Mouse (Mus musculus): ENCODE results near the gene 1700066M21Rik.

Gene 1700066M21Rik

DNA sequence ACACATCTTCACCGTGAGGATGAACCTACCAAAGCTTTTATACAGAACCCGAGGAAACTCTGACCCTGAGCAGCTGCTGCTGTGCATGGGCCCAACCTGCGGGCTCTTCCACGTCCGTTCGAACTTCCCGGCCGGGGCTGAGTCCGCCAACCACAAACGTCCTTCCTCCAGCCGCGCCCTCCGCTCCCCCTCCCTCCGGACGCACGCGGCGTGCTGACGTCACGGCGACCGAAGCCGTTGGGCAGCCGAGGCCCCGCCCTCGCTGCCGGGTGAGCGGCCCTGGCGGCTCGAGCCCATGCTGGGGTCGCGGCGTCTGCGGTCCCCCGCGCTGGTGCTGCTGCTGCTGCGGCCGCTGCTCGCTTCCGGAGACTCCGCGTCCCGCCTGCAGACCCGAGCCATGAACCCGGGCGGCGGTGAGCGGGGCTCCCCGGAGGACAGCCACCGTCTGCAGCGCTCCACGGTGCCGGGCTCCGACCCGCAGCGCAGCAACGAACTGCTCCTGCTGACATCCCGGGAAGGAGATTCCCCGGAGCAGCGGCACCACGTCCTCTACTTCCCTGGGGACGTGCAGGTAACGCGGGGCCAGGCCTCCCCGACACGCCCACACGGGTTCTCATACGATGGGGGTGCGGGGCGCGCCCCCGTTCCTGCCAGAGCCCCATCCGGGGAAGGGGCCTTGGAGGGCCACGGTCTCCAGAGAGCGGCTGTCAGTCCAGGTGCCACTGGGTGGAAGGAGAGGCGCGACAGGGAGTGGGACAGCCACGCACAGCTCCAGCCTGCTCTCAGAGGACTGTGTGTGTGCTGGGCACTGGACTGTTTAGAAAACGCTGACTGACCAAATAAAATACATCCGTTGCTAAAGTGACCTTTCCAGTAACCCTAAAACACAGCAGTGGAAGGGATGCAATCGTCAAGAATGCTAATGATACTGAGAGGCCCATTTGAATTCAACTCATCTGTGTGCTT, at the start of gene 1700066M21Rik:
Gene 1700066M21Rik (plus strand): TSS at position 245 of the 966 bp plus-strand sequence.
- peak; percentile 92 for DNase-seq (ENCODE audit: low read depth, low spot score)

DNA sequence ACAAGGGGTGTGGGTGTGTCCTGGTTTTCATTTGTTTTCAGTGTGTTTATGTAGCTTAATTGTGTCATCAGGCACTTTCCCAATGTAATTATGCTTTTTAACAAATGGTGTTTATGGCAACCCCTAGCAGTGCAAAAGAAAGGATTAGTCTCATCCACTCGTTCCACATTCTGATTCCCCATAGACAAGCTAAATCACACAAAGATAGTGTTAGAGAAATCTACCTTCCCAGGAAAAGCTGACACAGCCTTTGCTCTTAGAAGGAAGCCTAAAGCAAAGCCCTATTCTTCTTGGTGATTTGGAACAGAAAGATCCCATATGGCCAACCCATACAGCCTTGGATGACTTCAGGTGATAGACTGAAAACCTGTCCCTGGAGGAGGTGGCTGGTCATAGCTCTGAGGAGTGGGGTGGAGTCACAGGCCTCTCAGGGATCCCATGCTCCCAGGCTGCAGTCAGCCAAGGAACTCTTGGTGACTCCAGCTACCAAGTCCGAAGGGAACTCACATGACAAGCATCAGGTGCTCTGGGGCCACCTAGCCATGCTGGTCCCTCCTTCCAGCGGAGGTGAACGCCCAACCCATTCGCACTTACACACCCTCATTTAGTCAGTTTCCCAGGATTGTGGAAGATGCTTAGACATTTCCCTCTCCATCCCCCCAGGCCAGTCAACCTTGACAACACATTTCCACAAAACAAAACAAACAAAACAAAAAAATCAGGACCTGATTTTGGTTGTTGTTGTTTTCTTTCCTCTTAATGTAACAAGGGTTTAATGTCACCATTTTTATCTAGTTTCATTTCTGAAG, 47.9 kb upstream of the 1700066M21Rik start:
- DNase-seq (ENCODE audit: low read depth, low spot score): no peak

DNA sequence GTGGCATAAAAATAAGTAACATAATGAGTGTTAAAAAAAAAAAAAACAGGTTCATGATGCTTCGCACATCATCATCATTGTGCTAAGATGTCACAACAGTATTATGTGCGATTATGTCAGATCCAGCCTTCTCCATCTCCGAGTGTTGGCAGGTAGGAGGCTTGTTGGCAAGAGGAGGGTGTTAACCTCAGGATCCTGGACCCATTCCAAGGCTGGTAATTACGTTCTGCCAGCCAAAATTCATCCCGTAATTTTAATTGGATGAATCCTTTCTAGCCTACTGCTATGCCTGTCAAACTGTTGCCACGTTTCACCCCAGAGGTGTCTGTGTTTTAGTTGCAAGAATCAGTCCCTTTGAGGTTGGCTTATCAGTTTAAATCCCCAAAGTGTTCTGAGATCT, 47.2 kb upstream of the 1700066M21Rik start:
- DNase-seq (ENCODE audit: low read depth, low spot score): no peak

DNA sequence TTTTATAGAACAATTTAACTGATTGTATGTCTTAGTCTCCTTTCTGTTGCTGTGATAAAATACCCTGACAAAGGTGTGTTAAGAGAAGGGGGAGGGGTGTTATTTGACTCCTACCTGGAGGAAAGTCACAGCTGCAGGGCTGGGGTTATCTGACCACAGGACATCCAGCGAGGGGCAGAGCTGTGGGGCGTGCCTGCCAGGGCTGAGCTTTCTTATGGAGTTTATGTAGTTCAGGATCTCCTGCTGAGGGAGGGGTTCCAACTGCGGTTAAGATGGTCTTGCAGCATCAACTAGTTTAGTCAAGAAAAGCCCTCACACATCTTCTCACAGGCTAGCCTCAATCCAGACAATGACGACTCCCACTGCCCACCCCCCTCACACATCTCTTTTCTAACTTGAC, 45.4 kb upstream of the 1700066M21Rik start:
- no peak for DNase-seq (ENCODE audit: low read depth, low spot score)

DNA sequence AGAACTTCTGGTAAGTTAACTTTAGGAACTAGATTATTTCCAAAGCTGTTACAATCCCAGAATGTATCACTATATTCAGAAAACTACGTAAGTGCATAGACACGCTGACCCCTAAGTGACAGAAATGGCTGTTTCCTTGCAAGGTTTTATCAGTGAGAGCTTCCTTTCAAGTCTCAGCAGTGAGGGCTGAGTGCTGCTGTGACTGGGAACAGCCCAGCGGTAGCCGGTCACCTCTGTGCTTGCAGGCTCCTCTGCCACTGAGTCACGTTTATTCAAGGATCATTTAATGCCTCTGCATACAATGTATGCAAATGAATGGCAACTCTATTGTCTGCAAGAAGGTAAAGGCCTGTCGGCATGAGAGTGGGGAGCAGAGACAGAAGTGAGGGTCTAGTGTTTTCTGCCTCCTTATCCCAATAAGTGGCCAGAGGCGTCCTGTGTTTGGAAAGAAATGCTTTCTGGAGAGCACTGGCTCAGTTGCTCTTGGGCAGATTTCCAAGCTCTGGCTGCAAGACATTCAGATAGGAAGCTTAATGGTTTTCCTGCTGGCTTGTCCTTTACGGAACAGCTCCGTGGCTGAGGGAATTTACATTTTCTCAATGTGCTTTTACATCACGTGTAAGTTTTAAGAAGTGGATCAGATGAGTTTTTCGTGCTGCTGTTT, 43.7 kb upstream of the 1700066M21Rik start:
- no peak for DNase-seq (ENCODE audit: low read depth, low spot score)

DNA sequence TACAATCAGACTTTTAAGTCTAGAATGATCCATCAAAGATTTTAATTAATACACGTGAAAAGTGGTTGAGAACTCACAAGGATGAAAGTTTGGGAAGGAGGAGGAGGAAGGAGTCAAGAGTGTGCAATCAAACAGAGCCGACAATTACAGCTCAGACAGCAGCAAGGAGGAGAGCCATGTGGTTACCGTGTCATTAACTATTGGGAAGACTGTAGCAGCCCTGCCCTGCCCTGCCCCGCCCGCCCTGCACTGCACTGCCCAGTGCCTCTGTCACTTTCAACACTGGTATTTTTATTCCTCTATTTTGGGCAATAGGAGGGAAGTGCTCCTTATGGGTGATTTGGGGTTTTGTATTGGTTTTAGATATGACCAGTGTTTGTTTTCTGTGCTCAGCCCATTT, 42.2 kb upstream of the 1700066M21Rik start:
- no peak for DNase-seq (ENCODE audit: low read depth, low spot score)

DNA sequence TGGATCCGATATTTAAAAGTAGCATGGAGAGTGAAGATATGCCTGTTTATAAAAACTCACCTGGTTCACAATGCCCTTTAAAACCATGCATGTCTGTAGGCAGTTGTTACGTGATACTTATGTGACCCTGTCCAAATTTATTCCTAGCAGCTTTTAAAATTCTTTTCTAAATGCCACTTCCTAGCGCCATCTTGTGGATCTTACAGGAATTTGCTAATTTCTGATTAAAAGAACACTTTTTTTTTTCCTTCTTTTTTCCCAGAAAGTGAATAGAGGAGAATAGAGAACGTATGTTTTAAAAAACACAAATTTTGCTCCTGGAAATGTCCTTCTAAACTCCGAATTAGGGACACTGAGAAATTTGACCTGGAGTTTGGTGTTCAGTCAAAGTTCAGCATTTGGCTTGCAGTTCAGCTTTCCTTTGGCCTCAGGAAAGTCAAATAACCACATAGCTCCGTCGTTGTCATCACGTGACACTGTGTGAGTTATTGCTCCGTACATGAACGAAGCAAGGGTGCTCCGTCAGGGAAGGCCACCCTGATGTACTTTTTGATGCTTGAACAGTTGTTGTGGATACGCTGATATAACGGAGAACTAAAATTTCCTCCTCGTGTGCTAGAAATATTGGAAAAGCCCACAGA, 38.1 kb upstream of the 1700066M21Rik start:
- DNase-seq (ENCODE audit: low read depth, low spot score): peak; percentile 16

DNA sequence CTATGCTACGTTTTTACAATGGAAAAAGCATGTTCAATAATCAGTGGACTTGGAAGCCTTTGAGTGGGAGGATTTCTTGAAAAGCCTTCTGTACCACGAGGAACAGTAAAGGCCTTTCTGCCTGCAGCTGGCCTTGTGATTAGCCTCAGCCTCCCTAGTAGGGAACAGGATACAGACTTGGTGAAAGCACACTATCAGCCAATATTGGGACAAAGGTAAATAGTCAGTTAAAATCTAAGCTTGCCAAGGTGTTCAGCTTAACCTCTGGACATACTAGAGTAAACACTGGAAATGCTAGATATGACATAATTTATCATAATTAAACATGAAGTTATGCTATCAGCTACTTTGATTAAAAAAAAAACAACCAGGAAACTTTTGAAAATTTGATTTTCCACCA, 36.2 kb upstream of the 1700066M21Rik start:
- DNase-seq (ENCODE audit: low read depth, low spot score): no peak

DNA sequence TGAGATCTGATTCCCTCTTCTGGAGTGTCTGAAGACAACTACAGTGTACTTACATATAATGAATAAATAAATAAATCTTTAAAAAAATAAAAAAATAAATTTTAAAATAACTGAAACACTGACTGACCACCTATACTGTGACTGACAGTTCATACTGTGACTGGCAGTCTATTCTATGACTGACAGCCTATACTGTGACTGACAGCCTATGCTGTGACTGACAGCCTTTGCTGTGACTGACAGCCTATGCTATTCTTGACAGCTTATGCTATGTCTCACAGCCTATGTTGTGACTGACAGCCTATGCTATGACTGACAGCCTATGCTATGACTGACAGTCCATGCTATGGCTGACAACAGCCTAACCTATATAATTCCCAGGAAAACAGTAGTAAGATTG, 29.9 kb upstream of the 1700066M21Rik start:
- DNase-seq (ENCODE audit: low read depth, low spot score): no peak

DNA sequence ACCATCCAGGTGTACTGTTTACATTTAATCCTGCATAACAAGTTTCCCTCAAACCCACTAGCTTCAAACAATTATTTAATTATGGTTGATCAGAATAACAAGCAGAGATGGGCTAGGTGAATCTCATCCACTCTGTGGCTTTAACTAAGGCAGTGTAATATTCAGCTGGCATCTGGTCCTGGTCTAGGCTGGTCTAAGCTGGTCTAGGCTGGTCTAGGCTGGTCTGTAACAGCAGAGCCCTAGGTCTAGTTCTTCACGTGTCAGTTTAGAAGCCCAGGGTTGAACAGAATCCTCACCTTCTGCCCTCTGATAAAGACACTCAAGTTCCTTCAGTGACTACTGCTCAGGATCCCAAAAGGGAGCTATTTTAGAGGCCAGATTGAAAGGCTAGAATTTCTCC, 25.5 kb upstream of the 1700066M21Rik start:
- DNase-seq (ENCODE audit: low read depth, low spot score): no peak

DNA sequence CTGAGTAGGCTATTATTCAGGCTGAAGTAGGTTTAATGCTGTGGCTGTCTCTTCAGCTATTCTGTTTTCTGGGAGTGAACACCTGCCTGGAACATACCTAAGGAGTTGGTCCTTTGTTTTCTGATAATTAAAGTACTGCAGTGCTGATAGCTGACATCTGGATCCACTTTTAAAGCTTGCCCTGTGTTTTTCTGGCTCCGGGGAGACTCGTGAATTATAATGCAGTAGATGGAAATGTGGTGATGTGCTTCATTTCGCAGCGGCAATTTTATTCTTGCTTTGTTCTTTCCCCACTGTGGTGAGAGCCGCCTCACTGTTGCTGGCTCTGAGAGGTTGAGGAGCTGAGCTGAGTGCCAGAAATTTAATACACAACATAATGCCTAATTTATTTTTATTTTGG, 18.9 kb upstream of the 1700066M21Rik start:
- DNase-seq (ENCODE audit: low read depth, low spot score): no peak

DNA sequence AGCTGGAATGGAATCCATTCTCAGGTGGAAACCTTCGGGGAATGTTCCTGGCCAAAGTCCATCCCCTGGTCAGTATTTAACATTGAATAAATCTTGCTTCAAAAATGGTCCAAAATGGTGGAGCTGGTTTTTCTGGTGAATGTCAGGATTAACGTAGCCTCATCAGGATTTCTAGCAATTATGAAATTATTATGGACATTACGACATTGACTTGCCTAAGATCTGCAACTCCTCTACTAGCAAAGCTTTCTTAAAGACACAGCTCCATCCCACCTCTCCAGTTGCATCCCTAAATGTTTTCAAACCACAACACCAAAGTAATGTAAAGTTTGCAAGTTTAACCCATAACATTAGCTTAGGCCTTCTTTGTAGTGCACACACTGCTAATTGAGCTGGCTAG, 10.0 kb upstream of the 1700066M21Rik start:
- DNase-seq (ENCODE audit: low read depth, low spot score): no peak

DNA sequence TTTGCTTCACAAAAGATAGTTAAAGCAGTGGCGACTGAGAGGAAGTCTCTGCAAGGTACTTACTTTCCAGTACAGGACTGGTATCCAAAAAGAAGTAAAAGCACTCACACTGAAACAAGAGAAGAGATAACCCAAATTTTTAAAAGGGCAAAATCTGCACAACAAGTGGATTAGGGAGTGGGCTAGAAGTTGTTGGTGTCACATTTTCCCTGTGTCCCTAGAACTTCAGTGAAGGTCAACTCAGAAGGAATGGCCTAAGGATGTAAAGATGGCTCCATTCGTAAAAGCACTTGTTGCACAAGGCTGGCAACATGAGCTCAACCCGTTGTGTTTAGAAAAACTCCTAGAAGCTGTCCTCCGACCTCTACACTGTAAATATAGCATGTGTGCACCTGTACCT, 8.3 kb upstream of the 1700066M21Rik start:
- DNase-seq (ENCODE audit: low read depth, low spot score): no peak

DNA sequence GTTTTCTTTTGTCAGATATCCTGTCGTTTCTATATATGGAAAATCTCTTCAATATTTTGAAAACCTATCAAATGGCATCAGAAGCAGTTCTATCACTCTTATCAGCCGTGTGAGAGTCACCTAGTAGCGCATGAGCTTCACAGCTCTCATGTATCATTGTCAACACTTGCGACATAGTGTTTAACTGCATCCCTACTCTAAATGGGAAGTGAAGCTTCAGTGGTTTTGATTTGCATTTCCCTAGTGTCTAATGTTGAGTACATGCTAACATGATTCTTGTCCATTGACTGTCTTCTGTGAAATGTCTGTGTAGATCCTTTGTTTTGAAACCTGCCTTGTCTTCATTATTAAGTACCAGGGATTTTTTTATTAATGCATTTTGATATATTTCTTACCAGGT, 7.0 kb upstream of the 1700066M21Rik start:
- no peak for DNase-seq (ENCODE audit: low read depth, low spot score)

DNA sequence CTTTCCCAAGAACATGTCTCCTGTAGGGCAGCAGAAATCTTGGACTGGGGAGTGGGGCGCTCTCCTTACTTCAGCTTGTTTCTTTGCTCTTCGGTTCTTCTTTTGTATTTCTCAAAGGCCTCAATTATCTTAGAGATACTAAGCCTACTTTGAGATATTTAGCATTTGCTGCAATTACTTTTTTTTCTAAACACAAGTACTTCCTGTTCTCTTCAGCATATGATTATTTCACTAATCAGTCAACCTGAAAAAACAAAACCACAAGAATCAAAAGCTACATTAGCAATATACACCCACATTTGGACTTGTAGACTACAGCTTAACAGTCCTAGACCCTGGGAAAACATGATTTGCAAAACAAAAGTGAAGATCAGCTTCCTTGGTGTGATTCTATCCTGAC, 2.1 kb upstream of the 1700066M21Rik start:
- no peak for DNase-seq (ENCODE audit: low read depth, low spot score)

DNA sequence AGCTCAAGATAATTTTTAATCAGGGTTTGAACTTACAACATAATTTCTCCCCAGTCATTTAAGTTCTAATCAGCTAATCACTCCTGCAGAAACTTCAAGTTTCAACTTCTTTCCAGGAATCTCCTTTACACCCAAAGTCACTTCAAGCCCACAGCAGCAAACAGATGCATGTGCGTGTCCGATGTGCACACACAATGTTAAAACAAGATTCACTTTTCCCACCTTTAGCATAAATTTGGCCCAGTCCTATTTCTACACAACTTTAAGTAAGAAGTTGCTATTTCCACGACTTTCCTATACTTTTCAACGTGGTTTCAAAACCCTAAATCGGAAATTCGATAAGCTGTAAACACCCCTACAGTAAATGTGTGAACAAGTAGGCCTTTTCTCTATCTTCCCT, 614 bp upstream of the 1700066M21Rik start:
- DNase-seq (ENCODE audit: low read depth, low spot score): no peak

DNA sequence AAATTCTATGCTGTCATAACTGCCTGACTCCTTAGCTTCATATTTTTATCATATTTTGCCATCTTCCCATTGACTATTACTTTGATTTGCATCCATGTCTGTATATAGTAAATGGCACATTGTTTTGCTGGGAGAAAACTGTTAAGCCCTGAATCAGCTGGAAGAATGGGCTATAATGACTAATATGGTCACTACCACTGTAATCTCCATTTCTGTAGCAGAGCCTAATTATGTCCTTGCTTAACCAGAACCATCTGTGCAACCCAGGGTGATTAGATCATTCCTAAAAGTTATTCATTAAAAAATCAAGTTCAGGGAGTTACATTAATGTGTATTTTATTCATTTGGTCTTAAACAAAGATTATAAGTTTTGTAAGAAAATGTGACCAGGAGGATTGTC, 9.1 kb downstream of the 1700066M21Rik start:
- DNase-seq (ENCODE audit: low read depth, low spot score): no peak

DNA sequence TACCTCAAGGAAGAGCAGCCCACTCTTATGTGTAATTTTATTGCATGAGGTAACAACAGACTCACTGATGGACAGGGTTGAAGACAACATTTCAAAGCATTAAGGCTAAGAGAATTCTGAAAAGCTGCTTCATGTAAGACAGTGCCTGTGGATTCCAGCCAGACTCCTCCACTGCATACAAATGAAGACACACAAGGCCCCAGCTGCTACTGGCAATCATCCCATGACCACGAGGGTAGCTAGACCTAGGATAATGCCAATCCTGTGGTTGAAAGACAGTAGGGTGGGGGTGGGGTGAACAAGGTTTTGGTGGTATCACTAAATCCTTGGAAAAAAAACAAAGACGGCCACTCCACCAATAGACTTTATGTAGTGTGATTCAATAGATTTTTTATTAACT, 10.5 kb downstream of the 1700066M21Rik start:
- no peak for DNase-seq (ENCODE audit: low read depth, low spot score)

DNA sequence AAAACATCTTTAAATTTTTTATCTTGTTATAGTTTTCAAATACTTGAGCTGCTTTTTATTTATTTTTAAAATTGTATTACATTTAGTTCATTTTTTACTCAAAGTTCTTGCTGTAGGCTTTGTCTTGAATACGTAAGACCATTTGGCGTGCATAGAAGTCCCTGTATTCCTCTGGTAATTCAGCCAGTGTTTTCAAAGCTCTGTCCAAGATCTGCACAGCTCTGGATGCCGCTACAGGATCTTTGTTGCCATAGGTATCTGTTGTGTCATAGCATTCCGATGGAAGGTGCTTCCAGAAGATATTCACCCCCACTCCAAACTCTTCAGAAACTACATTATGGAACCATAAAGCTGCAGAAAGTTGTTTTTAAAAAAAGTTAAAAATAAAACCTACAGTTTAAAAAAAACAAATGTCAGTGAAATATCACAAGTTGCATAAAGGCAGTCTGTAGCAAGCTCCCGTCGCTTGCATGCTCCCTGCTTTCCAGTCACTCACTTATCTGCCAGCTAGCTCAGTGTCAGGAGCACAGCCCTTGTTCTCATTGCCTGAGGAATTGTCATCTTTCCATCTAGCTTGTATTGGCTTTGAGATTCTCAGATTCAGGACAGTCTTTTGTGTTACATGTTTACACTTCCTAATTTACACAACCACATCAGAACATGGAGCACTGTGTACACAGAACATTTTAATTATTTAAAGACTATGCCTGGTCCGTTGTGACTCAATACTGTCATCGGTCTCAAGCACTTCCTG, 11.2 kb downstream of the 1700066M21Rik start:
- DNase-seq (ENCODE audit: low read depth, low spot score): no peak

DNA sequence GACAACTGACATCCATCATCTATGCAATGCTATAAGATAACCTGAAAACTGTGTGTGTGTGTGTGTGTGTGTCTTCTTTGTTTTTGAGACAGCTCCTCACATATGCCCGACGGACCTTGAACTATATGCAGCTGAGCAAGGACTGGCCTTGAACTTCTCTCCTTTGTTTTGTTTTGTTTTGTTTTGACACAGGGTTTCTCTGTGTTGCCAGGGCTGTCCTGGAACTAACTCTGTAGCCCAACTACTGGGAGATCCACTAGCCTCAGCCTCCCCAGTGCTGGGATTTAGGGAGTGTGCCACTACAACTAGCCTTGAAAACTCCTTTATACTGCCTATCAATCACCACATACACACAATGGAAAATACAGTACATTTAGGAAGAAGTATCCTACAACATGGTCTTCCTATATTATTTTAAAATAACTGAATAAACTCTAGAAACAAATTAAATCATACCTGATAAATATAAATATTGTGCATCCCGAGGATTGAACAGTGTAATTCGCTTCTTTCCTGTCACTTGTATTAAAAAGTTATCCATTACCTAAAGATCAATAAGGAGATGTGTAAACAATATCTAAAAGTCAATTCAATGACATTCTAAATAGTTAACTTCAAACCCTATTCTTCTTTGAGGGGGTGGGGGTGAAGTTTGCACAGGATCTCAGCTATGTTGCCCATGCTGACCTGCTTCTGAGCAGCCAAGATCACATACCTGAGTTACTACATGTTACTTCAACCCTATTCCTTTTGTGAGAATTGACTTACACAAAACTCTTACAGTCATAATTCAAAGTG, 13.8 kb downstream of the 1700066M21Rik start:
- no peak for DNase-seq (ENCODE audit: low read depth, low spot score)
